Mouse (Mus musculus) liver, embryonic 11.5 days (tissue): ENCODE data around the gene Chit1. TPM values are rescaled to one million over a fixed set of nuclear protein-coding genes. Genes with fewer than 3 reads are reported as not detected.
A peak's percentile ranks its signal among the peaks of the same experiment; 100 is the strongest.

Experiments used
- ATAC-seq: fragments of 200-750 bp; cut with Nextera tagmentation; replicated peaks from 2 replicates; pipeline ENCODE4 v1.8.0; 2017; ENCODE audit warnings: moderate number of reproducible peaks, mild to moderate bottlenecking, moderate TSS enrichment, moderate library complexity; ENCODE audit not compliant: low FRiP score
- DNase-seq: peaks from one replicate; pipeline ENCODE4 v3.0.0-alpha.2; 2017; ENCODE audit warnings: low spot score
- H3K27ac ChIP-seq: fragments of 300-500 bp; sonication (generic); 2 replicates; pipeline ENCODE4 v1.5.1; 2014; ENCODE audit warnings: mild to moderate bottlenecking, low read depth, low read length, control low read depth
- H3K27me3 ChIP-seq: fragments of 300-500 bp; sonication (generic); replicated peaks from 2 replicates; pipeline ENCODE4 v1.6.1; 2014; ENCODE audit warnings: low read length, mixed read lengths; ENCODE audit not compliant: control insufficient read depth, insufficient read depth
- H3K36me3 ChIP-seq: fragments of 300-500 bp; sonication (generic); 2 replicates; pipeline ENCODE4 v1.6.1; 2014; ENCODE audit warnings: mild to moderate bottlenecking, low read length, moderate library complexity, mixed read lengths; ENCODE audit not compliant: control insufficient read depth, insufficient read depth
- H3K4me1 ChIP-seq: fragments of 300-500 bp; sonication (generic); replicated peaks from 2 replicates; pipeline ENCODE4 v1.6.1; 2014; ENCODE audit warnings: low read length, mixed read lengths; ENCODE audit not compliant: control insufficient read depth, insufficient read depth
- H3K4me2 ChIP-seq: fragments of 300-500 bp; sonication (generic); 2 replicates; pipeline ENCODE4 v1.6.1; 2014; ENCODE audit warnings: mild to moderate bottlenecking, control low read depth, moderate library complexity
- H3K4me3 ChIP-seq: fragments of 300-500 bp; sonication (generic); 2 replicates; pipeline ENCODE4 v1.5.1; 2014; ENCODE audit warnings: low read depth, low read length, control low read depth
- H3K9ac ChIP-seq: fragments of 300-500 bp; sonication (generic); 2 replicates; pipeline ENCODE4 v1.6.1; 2014; ENCODE audit warnings: low read depth, low read length, control low read depth
- H3K9me3 ChIP-seq: fragments of 300-500 bp; sonication (generic); 2 replicates; pipeline ENCODE4 v1.6.1; 2016; ENCODE audit warnings: low read length, inconsistent platforms, mixed read lengths; ENCODE audit not compliant: control insufficient read depth
- WGBS: fragments of 180-500 bp; shearing (Covaris S2); extraction: QIAGEN DNeasy Blood & Tissue Kit; methylation state at CpG from one replicate; pipeline ENCODE4 v1.1.7; 2014; 5-methylcytosine and 5-hydroxymethylcytosine counted together
- polyA plus RNA-seq: library from polyadenylated mRNA; unstranded; fragments of >200 nt; fragmentation: Nextera tagmentation; extraction: Ambion mirVana; gene quantifications from 2 replicates; pipeline ENCODE4 v1.2.1, GENCODE M21; 2014

The Chit1 gene
- polyA plus RNA-seq, 1 experiment from 2014 or later: not detected

DNA sequence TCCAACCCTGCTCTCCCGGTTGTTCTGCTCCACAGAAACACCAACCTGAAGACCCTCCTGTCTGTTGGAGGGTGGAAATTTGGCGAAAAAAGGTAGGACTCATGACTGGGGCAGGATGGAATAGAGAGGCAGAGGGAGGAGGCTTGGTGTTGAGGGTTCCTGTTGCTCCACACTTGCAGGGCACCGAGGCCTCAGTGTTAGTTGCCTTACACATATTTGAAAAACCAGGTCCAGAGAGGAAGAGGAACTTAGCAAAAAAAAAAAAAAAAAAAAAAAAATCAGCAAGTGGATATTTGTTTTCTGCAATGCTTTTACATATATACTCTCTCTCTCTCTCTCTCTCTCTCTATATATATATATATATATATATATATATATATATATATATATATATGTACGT, 73.0 kb downstream of the Chit1 start:
- ATAC-seq: no peak
- no peak overlapping the region for H3K9ac ChIP-seq

DNA sequence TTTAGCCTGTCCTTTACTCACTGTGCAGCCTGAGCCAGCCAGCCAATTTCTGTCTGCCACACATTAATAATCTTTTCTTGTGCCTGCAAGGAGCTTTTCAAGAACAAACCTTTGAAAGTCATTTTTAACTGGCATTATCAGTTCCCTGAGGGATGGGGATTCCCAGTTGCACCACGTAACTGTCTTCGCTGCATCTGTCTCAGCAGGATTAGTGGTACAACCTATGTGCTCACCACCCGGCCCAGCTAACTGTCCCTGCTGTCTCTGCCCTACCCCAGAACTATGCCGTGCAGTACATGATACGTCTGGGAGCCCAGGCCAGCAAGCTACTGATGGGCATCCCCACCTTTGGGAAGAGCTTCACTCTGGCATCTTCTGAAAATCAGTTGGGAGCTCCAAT, 77.2 kb downstream of the Chit1 start:
- H3K27ac ChIP-seq: no peak overlapping the region
- H3K4me1 ChIP-seq: no peaks in the 10 kb centered on the region; the same call in 1 of the 2 replicates
- no peak overlapping the region for H3K9ac ChIP-seq
- no peak overlapping the region for H3K4me3 ChIP-seq
- no peak overlapping the region for H3K4me2 ChIP-seq
- H3K9me3 ChIP-seq: no peaks in the 10 kb centered on the region
- WGBS: 72% methylated on average over 5 of the region's 5 CpGs
- no peaks in the 10 kb centered on the region for H3K36me3 ChIP-seq
- peaks cover 22% of the 10 kb centered on the region for H3K27me3 ChIP-seq
- ATAC-seq: no peak
- no peak for DNase-seq

More for the DNA sequence above, 73.0 kb downstream of the Chit1 start:
- no peaks in the 10 kb centered on the region for H3K9me3 ChIP-seq
- 74% methylated on average over 4 of the region's 4 CpGs for WGBS
- H3K27ac ChIP-seq: no peak overlapping the region
- H3K4me3 ChIP-seq: no peak overlapping the region
- DNase-seq: no peak
- H3K4me2 ChIP-seq: no peak overlapping the region
- no peaks in the 10 kb centered on the region for H3K36me3 ChIP-seq
- peaks cover 11% of the 10 kb centered on the region; the same call in 1 of the 2 replicates for H3K27me3 ChIP-seq
- H3K4me1 ChIP-seq: no peaks in the 10 kb centered on the region; the same call in 1 of the 2 replicates

DNA sequence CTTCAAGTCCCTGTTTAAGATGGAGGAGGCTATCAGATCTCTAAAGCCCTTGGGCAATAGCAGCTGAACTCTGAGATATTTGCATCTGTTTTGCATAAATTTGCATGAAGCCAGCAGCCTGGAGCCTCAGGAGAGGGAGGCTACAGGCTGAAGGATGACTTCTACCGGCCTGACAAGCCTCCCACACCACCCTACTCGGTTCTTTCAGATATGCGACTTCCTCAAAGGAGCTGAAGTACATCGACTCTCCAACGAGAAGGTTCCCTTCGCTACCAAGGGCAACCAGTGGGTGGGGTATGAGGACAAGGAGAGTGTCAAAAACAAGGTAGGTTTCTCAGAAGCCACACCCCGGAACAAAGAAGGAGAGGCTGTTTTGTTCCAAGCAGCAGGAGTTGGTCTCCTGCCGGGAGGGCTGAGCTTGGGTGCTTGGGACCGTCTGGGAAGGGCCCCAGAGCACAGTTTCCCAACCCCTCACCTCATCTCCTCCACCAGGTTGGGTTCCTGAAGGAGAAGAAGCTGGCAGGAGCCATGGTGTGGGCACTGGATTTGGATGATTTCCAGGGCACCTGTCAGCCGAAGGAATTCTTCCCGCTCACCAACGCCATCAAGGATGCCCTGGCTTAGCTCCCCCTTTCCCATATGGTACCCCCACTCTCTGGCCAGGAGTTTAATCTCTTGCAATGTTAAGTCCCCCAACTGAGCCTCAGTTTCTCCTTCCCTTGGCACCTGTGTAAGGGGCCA, 78.1 kb downstream of the Chit1 start:
- DNase-seq: no peak
- ATAC-seq: no peak
- Histone ChIP-seq H3K27me3 (peaks cover 25% of the 10 kb centered on the region), H3K4me1 (no peaks in the 10 kb centered on the region; the same call in 1 of the 2 replicates), H3K9me3 (no peaks in the 10 kb centered on the region), H3K9ac (no peak overlapping the region), H3K4me2 (peak overlapping the region; percentile 36), H3K27ac (no peak overlapping the region), H3K4me3 (no peak overlapping the region), H3K36me3 (no peaks in the 10 kb centered on the region)
- WGBS: 22% methylated on average over 12 of the region's 12 CpGs

DNA sequence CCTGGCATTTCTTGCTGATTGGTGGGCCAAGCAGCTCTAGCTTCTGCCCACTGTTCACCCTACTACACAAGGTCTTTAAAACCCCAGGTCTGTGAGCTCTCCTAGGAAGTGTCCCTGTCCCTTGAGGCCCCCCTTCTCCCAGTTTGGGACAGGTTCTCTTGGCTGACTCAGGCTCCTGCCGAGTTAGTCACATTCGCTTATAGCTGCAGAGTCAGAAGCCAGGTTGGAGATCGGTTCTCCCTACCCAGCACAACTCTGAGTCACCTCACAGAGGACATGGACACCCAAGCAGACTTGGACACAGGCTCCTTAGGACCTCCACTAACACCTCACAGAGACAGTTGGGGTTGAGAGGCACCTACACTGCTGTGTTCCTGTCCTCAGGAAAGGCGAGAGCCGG, 80.2 kb downstream of the Chit1 start:
- WGBS: 81% methylated on average over 5 of the region's 5 CpGs
- ATAC-seq (no peak), DNase-seq (no peak)
- Histone ChIP-seq H3K4me2 (no peak overlapping the region), H3K36me3 (no peaks in the 10 kb centered on the region), H3K9ac (no peak overlapping the region), H3K27ac (no peak overlapping the region), H3K4me3 (no peak overlapping the region), H3K27me3 (peaks cover 25% of the 10 kb centered on the region), H3K4me1 (peaks cover 12% of the 10 kb centered on the region), H3K9me3 (no peaks in the 10 kb centered on the region)

DNA sequence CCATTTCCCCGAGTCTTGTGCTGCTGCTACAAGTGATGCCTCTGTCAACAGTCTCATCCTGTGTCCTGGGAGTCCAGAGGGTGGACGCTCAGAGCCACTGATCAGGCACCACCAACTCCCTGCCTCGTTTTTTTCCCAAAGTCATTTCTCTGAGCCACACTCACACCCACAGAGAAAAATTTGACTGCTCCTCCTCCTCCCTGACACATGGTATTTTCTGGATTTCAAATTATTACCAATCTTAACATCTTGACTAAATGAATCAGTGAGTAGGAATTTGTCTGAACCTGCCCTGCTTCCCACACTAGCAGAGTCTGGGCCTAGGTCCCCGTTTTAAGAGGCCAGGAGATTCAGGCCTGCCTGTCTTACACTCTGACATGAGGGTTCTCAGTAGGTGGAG, 81.0 kb downstream of the Chit1 start:
- no peak overlapping the region for H3K4me3 ChIP-seq
- H3K27ac ChIP-seq: no peak overlapping the region
- no peaks in the 10 kb centered on the region for H3K9me3 ChIP-seq
- H3K9ac ChIP-seq: no peak overlapping the region
- H3K4me2 ChIP-seq: no peak overlapping the region
- WGBS: 48% methylated on average over 4 of the region's 4 CpGs
- H3K36me3 ChIP-seq: no peaks in the 10 kb centered on the region
- DNase-seq (no peak), ATAC-seq (no peak)
- H3K4me1 ChIP-seq: peaks cover 13% of the 10 kb centered on the region
- H3K27me3 ChIP-seq: peaks cover 22% of the 10 kb centered on the region

DNA sequence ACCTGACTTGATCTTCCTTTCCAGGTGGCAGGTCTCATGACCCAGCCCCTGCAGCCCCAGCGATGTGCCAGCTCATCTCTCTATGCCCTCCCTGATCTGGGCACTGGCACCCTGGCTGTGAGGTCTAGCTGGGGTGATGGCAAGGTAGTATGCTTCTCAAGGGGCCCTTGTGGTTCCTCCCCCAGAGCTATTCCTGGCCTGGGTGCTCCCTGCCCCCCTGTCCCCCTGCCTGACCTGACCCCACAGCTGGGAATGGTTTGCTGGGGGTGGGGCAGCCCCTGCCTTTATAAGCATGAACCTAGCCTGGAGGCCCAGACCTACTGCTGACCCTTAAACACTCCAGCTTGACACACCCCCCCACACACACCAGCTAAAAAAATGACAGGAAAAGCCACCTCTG, 82.1 kb downstream of the Chit1 start, which contains the start of gene Mybph:
Mybph (plus strand) TSS at position 323 of the 400 bp plus-strand sequence.
- peaks cover 13% of the 10 kb centered on the region for H3K4me1 ChIP-seq
- H3K4me2 ChIP-seq: no peak within 1 kb of the TSS
- H3K27ac ChIP-seq: no peak within 1 kb of the TSS
- ATAC-seq (no peak), DNase-seq (no peak)
- peaks cover 22% of the 10 kb centered on the region for H3K27me3 ChIP-seq
- H3K9me3 ChIP-seq: no peaks in the 10 kb centered on the region
- H3K4me3 ChIP-seq: no peak within 1 kb of the TSS
- H3K9ac ChIP-seq: no peak within 1 kb of the TSS
- WGBS: 57% methylated on average over 1 of the region's 1 CpGs
- no peaks in the 10 kb centered on the region for H3K36me3 ChIP-seq

DNA sequence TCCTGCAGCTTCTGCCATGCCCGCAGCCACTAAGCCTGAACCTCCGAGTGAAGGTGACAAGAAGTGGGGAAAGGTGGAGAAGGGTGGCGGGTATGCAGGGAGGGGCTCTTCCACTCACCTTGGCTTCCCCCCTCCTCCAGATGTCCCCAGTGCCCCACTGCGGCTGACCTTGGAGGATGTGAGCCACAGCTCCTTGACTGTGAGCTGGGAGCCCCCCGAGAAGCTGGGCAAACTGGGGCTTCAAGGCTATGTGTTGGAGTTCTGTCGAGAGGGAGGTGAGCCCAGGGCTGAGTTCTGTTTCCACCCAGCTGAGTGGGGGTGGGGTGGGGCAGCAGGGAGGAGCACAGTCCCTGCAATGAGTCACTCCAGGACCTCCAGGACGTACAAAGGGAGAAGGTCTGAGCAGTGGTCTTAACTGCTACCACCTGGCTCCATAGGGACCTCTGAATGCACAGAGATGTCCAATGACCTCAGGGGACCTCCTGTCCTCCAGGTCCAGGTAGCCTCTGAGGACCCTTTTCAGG, 82.7 kb downstream of the Chit1 start:
- Histone ChIP-seq H3K9ac (no peak overlapping the region), H3K4me3 (no peak overlapping the region), H3K27me3 (peaks cover 18% of the 10 kb centered on the region), H3K4me1 (peaks cover 13% of the 10 kb centered on the region), H3K27ac (no peak overlapping the region), H3K4me2 (no peak overlapping the region), H3K36me3 (no peaks in the 10 kb centered on the region), H3K9me3 (no peaks in the 10 kb centered on the region)
- WGBS: 52% methylated on average over 7 of the region's 7 CpGs
- DNase-seq: no peak
- no peak for ATAC-seq

DNA sequence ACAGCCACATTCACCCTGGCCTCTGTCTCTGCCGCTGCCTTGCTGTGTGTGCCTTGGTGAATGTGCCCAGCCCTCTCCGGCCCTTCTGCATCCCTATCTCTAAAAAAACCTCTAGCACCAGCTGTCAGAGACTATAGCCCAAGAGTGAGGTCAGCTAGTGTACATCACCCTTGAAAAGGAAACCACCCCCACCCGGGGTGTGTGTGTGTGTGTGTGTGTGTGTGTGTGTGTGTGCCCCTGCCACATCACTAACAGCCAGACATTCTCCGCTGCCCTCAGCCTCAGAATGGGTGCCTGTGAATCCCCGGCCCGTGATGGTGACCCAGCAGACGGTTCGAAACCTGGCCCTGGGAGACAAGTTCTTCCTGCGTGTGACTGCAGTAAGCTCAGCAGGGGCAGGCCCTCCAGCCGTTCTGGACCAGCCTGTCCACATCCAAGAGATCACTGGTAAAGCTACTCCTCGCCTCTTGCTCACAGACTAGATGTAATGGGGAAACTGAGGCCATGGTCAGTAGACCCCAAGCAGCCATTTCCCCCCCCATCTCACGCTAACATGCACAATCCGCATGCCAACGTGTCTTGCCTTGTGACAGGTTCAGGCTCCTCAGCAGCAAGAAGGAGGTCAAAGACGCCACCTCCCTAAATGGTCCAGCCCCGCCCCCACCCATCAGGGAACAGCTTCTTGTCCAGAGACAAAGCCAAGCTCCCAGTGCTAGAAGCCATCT, 83.4 kb downstream of the Chit1 start:
- H3K9me3 ChIP-seq: no peaks in the 10 kb centered on the region
- DNase-seq (no peak), ATAC-seq (no peak)
- H3K9ac ChIP-seq: no peak overlapping the region
- peaks cover 11% of the 10 kb centered on the region; the same call in 1 of the 2 replicates for H3K27me3 ChIP-seq
- no peak overlapping the region for H3K27ac ChIP-seq
- H3K4me2 ChIP-seq: no peak overlapping the region
- peaks cover 13% of the 10 kb centered on the region for H3K4me1 ChIP-seq
- no peak overlapping the region for H3K4me3 ChIP-seq
- WGBS: 77% methylated on average over 16 of the region's 16 CpGs
- no peaks in the 10 kb centered on the region for H3K36me3 ChIP-seq
